Mouse (Mus musculus) MEL (cell line): ENCODE data around the gene Thsd7a. TPM values are rescaled to one million over a fixed set of nuclear protein-coding genes. Genes with fewer than 3 reads are reported as not detected.

Experiments used
- DNase-seq: peaks from one replicate; pipeline ENCODE4 v3.0.0; 2011; ENCODE audit warnings: low read depth, low spot score
- H3K27ac ChIP-seq: 2 replicates; pipeline ENCODE4 v1.5.1; 2012; ENCODE audit warnings: low read depth, mild to moderate bottlenecking, control low read depth, low read length, moderate library complexity; ENCODE audit not compliant: control insufficient read depth
- H3K27me3 ChIP-seq, 2 experiments: fragments of 150-350 bp in 1 of 2; sonication (generic) in 1 of 2; 2 replicates each; pipeline ENCODE4 v1.6.1; 2012; ENCODE audit warnings: low read length in 2 of 2, mild to moderate bottlenecking in 2 of 2, improper control_type of control experiment in 1 of 2, moderate library complexity in 1 of 2; ENCODE audit not compliant: insufficient read depth in 2 of 2, control insufficient read depth in 1 of 2
- H3K36me3 ChIP-seq, 2 experiments: 2 replicates each; pipeline ENCODE4 v1.6.1; 2012 to 2014; ENCODE audit warnings: low read length in 2 of 2, improper control_type of control experiment in 1 of 2, inconsistent platforms in 1 of 2, mild to moderate bottlenecking in 1 of 2; ENCODE audit not compliant: insufficient read depth in 2 of 2, control insufficient read depth in 1 of 2
- H3K4me1 ChIP-seq, 2 experiments: fragments of 150-350 bp in 1 of 2; sonication (generic) in 1 of 2; 2 replicates each; pipeline ENCODE4 v1.6.1; 2012; ENCODE audit warnings: low read length in 2 of 2, improper control_type of control experiment in 1 of 2, mild to moderate bottlenecking in 1 of 2; ENCODE audit not compliant: insufficient read depth in 2 of 2, control insufficient read depth in 1 of 2
- H3K4me3 ChIP-seq, 2 experiments: fragments of 150-350 bp in 1 of 2; sonication (generic) in 1 of 2; 2 replicates each; pipeline ENCODE4 v1.5.1; 2012; ENCODE audit warnings: low read depth in 2 of 2, low read length in 2 of 2, mild to moderate bottlenecking in 2 of 2, moderate library complexity in 2 of 2, control low read depth in 1 of 2, improper control_type of control experiment in 1 of 2; ENCODE audit not compliant: control insufficient read depth in 1 of 2, insufficient read depth in 1 of 2
- H3K79me2 ChIP-seq: 2 replicates; pipeline ENCODE4 v1.6.1; 2012; ENCODE audit warnings: mild to moderate bottlenecking, low read length, moderate library complexity; ENCODE audit not compliant: control insufficient read depth, poor library complexity, insufficient read depth
- H3K9ac ChIP-seq: 2 replicates; pipeline ENCODE4 v1.6.1; 2012; ENCODE audit warnings: low read depth, mild to moderate bottlenecking, control low read depth, low read length, moderate library complexity; ENCODE audit not compliant: control insufficient read depth, poor library complexity, severe bottlenecking
- H3K9me3 ChIP-seq: fragments of 150-350 bp; sonication (generic); replicated peaks from 2 replicates; pipeline ENCODE4 v1.6.1; 2012; ENCODE audit warnings: mild to moderate bottlenecking, low read length, improper control_type of control experiment, moderate library complexity; ENCODE audit not compliant: insufficient read depth
- BHLHE40 ChIP-seq: IDR thresholded peaks from 2 replicates; pipeline ENCODE4 v1.6.1; 2012; ENCODE audit warnings: low read depth, mild to moderate bottlenecking, inconsistent platforms, low read length, improper control_type of control experiment, borderline replicate concordance
- CHD1 ChIP-seq: IDR thresholded peaks from 2 replicates; pipeline ENCODE4 v1.6.1; 2012; ENCODE audit warnings: low read depth, mild to moderate bottlenecking, inconsistent platforms, low read length, improper control_type of control experiment
- CHD2 ChIP-seq: IDR thresholded peaks from 2 replicates; pipeline ENCODE4 v1.6.1; 2011; ENCODE audit warnings: low read length, improper control_type of control experiment
- JUND ChIP-seq: IDR thresholded peaks from 2 replicates; pipeline ENCODE4 v1.6.1; 2011; ENCODE audit warnings: low read depth, mild to moderate bottlenecking, improper control_type of control experiment, low read length
- MAX ChIP-seq: IDR thresholded peaks from 2 replicates; pipeline ENCODE4 v1.6.1; 2011; ENCODE audit warnings: low read length, improper control_type of control experiment
- MAZ ChIP-seq: IDR thresholded peaks from 2 replicates; pipeline ENCODE4 v1.6.1; 2012; ENCODE audit warnings: low read depth, mild to moderate bottlenecking, inconsistent platforms, low read length, improper control_type of control experiment
- MXI1 ChIP-seq: IDR thresholded peaks from 2 replicates; pipeline ENCODE4 v1.6.1; 2011; ENCODE audit warnings: mild to moderate bottlenecking, low read depth, low read length, improper control_type of control experiment
- MYB ChIP-seq: IDR thresholded peaks from 2 replicates; pipeline ENCODE4 v1.6.1; 2011; ENCODE audit warnings: mild to moderate bottlenecking, low read depth, low read length, improper control_type of control experiment
- MYC ChIP-seq: IDR thresholded peaks from 2 replicates; pipeline ENCODE4 v1.6.1; 2011; ENCODE audit warnings: low read depth, mild to moderate bottlenecking, low read length, improper control_type of control experiment, moderate library complexity
- NELFE ChIP-seq: IDR thresholded peaks from 2 replicates; pipeline ENCODE4 v1.6.1; 2011; ENCODE audit warnings: low read depth, low read length, improper control_type of control experiment
- POLR2A ChIP-seq, 2 experiments: IDR thresholded peaks; 2 replicates each; pipeline ENCODE4 v1.6.1; 2011 to 2012; ENCODE audit warnings: low read length in 2 of 2, mild to moderate bottlenecking in 2 of 2, control low read depth in 1 of 2, improper control_type of control experiment in 1 of 2, low read depth in 1 of 2, moderate library complexity in 1 of 2; ENCODE audit not compliant: control insufficient read depth in 1 of 2, insufficient read depth in 1 of 2, poor library complexity in 1 of 2
- POLR2AphosphoS2 ChIP-seq: IDR thresholded peaks from 2 replicates; pipeline ENCODE4 v1.6.1; 2011; ENCODE audit warnings: low read length, improper control_type of control experiment
- POLR2AphosphoS5 ChIP-seq: IDR thresholded peaks from 2 replicates; pipeline ENCODE4 v1.6.1; 2012; ENCODE audit warnings: low read depth, borderline replicate concordance, mild to moderate bottlenecking, inconsistent platforms, low read length, moderate library complexity, mixed read lengths
- RAD21 ChIP-seq: IDR thresholded peaks from 2 replicates; pipeline ENCODE4 v1.6.1; 2011; ENCODE audit warnings: mild to moderate bottlenecking, low read depth, low read length, improper control_type of control experiment
- RCOR1 ChIP-seq: IDR thresholded peaks from 2 replicates; pipeline ENCODE4 v1.6.1; 2012; ENCODE audit warnings: low read depth, mild to moderate bottlenecking, inconsistent platforms, low read length, improper control_type of control experiment
- TAL1 ChIP-seq: IDR thresholded peaks from 2 replicates; pipeline ENCODE4 v1.6.1; 2012; ENCODE audit warnings: mild to moderate bottlenecking, inconsistent platforms, low read length, moderate library complexity, mixed read lengths
- TCF12 ChIP-seq: IDR thresholded peaks from 2 replicates; pipeline ENCODE4 v1.6.1; 2014; ENCODE audit warnings: low read depth, mild to moderate bottlenecking, inconsistent platforms, low read length, improper control_type of control experiment, moderate library complexity
- UBTF ChIP-seq: IDR thresholded peaks from 2 replicates; pipeline ENCODE4 v1.6.1; 2012; ENCODE audit warnings: low read depth, mild to moderate bottlenecking, inconsistent platforms, low read length, improper control_type of control experiment, moderate library complexity, borderline replicate concordance; ENCODE audit not compliant: insufficient read depth
- USF1 ChIP-seq: IDR thresholded peaks from 2 replicates; pipeline ENCODE4 v1.6.1; 2014; ENCODE audit warnings: low read depth, mild to moderate bottlenecking, inconsistent platforms, low read length, improper control_type of control experiment, moderate library complexity
- ZC3H11A ChIP-seq: IDR thresholded peaks from 2 replicates; pipeline ENCODE4 v1.6.1; 2012; ENCODE audit warnings: low read depth, mild to moderate bottlenecking, inconsistent platforms, low read length, improper control_type of control experiment
- ZNF384 ChIP-seq: IDR thresholded peaks from 2 replicates; pipeline ENCODE4 v1.6.1; 2012; ENCODE audit warnings: low read depth, mild to moderate bottlenecking, inconsistent platforms, low read length, improper control_type of control experiment
- polyA plus RNA-seq, 2 experiments: library from polyadenylated mRNA; stranded (reverse) in 1 of 2; unstranded in 1 of 2; fragments of >175 nt in 1 of 2; fragments of >200 nt in 1 of 2; gene quantifications; 2 replicates each; pipeline versions ENCODE4 v1.2.1 to v1.2.4; 2012; ENCODE audit warnings: low replicate concordance in 2 of 2, low read depth in 1 of 2; ENCODE audit not compliant: insufficient read length in 2 of 2, insufficient read depth in 1 of 2, missing spikeins in 1 of 2
- total RNA-seq: library from RNA; depleted of rRNA; stranded (reverse); fragments of 300-350 nt; gene quantifications from 2 replicates; pipeline ENCODE4 v1.2.3, GENCODE M21; 2012

Thsd7a gene
- total and polyA plus RNA-seq, 3 experiments: not detected

DNA sequence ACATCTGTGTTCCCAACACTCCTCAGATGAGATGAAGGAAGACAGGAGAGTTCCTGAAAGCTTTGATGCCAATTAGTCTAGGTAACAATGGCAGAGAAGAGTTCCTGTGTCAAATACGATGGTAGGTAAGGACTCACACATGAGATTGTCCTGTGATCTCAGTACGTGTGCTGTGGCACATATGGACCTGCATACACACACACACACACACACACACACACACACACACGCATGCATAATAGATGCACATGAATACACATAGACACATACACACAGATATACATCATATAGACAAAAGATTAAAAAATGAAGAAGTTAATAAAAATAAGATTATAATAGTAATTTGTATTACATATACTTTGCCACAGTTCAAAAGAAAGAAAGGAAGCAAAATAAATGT, 56.0 kb downstream of the Thsd7a start:
- H3K79me2 ChIP-seq: no peaks in the 10 kb centered on the region
- TF ChIP-seq MXI1 (no peak), TAL1 (no peak), ZC3H11A (no peak), POLR2A (IDR thresholded peaks at IDR 0.05; ENCODE audit: control insufficient read depth in 1 of 2, insufficient read depth in 1 of 2, low read depth in 1 of 2, low read length in 2 of 2, poor library complexity in 1 of 2) (no peak), RCOR1 (no peak), USF1 (no peak), MYB (no peak)
- TF ChIP-seq, all 39 proteins: peak for 0
- Histone ChIP-seq H3K9me3 (no peaks in the 10 kb centered on the region), H3K9ac (no peak overlapping the region), H3K4me1 (no peaks in the 10 kb centered on the region), H3K27me3 (no peaks in the 10 kb centered on the region), H3K36me3 (no peaks in the 10 kb centered on the region), H3K4me3 (no peak overlapping the region), H3K27ac (no peak overlapping the region)
- no peak for DNase-seq

DNA sequence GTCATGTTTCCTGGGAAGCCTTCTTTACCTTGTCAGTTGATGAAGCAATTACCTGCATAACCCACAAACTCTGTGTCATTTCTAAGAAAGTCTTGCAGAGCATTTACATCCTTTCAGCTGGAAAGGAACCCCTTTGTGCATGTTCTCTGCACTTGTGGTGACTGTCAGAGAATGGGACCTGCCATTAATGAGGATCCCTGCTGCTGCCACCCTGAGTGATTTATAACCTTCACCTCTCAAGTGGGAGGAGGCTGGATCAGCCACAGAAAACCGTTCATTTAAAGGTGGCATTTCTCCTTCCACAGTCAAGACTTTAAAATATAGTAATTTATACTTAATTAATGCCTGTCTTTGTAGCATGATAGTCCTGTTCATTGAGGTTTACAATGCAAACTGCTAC, 99.6 kb downstream of the Thsd7a start:
- no peak overlapping the region for H3K9ac ChIP-seq
- H3K9me3 ChIP-seq: no peaks in the 10 kb centered on the region
- DNase-seq: no peak
- no peak overlapping the region for H3K27ac ChIP-seq
- H3K27me3 ChIP-seq: no peaks in the 10 kb centered on the region
- no peak overlapping the region for H3K4me3 ChIP-seq
- H3K4me1 ChIP-seq: no peaks in the 10 kb centered on the region
- TF ChIP-seq JUND: no peak
- TF ChIP-seq RAD21: no peak
- TF ChIP-seq UBTF: no peak
- no peak for TF ChIP-seq CHD2
- TF ChIP-seq ZNF384: no peak
- TF ChIP-seq BHLHE40: no peak
- no peak for TF ChIP-seq MXI1
- TF ChIP-seq NELFE: no peak
- no peak for TF ChIP-seq POLR2AphosphoS2
- no peak for TF ChIP-seq MYB
- H3K79me2 ChIP-seq: no peaks in the 10 kb centered on the region
- no peaks in the 10 kb centered on the region for H3K36me3 ChIP-seq

DNA sequence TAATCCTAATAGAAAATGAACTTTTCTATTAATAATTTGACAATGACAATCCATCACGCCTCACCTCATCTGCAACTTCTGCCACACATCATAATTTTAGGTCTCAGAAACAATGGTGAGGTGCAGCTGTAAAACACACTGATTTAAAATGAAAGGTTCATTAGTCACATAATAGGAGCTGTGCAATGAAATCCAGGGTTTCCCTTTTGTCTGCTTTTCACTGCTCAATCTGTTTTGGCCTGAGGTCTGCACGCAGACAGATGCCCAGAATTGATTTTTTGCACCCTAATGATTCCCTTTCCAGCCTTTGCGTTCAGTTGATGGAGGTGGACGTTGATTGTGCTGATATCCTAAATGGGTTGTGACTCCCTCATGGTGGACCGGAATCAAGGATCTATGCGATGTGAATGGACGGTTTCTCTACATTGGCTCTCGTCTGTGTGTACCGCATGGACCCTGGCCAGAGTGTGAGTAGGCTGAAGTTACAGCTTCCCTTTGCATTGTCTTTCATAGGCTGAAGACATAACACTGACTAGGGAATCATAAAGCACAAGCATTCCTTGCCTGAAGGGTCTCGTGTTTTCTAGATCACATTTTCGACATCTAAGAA, 120.5 kb downstream of the Thsd7a start:
- H3K9me3 ChIP-seq: no peaks in the 10 kb centered on the region
- DNase-seq: no peak

More for the DNA sequence above, 120.5 kb downstream of the Thsd7a start:
- no peak overlapping the region for H3K27ac ChIP-seq
- no peaks in the 10 kb centered on the region for H3K27me3 ChIP-seq
- H3K4me3 ChIP-seq: no peak overlapping the region
- H3K4me1 ChIP-seq: no peaks in the 10 kb centered on the region
- H3K79me2 ChIP-seq: no peaks in the 10 kb centered on the region
- no peak for TF ChIP-seq CHD1
- TF ChIP-seq POLR2AphosphoS5: no peak
- TF ChIP-seq MYC: no peak
- TF ChIP-seq TCF12: no peak
- TF ChIP-seq MAX: no peak
- TF ChIP-seq MAZ: no peak
- TF ChIP-seq ZC3H11A: no peak
- TF ChIP-seq, all 39 proteins: peak for 0
- H3K9ac ChIP-seq: no peak overlapping the region
- H3K36me3 ChIP-seq: no peaks in the 10 kb centered on the region
